Mouse (Mus musculus) bone marrow macrophage, adult 2 months (primary cell): ENCODE measurements around the gene Crebzf. TPM values are rescaled to one million over a fixed set of nuclear protein-coding genes. Genes with fewer than 3 reads are reported as not detected.

ENCODE experiments used
- H3K27ac ChIP-seq: 2 replicates; pipeline ENCODE4 v1.5.1; 2012; ENCODE audit warnings: low read depth, low read length; ENCODE audit not compliant: insufficient read depth
- H3K4me1 ChIP-seq: 2 replicates; pipeline ENCODE4 v1.6.1; 2012; ENCODE audit warnings: low read length; ENCODE audit not compliant: control insufficient read depth, insufficient read depth
- H3K4me3 ChIP-seq: 2 replicates; pipeline ENCODE4 v1.5.1; 2012; ENCODE audit warnings: mild to moderate bottlenecking, low read length, moderate library complexity; ENCODE audit not compliant: insufficient read depth
- CTCF ChIP-seq: IDR thresholded peaks from 2 replicates; pipeline ENCODE4 v1.5.1; 2012; ENCODE audit warnings: low read depth, mild to moderate bottlenecking, low read length, moderate library complexity
- POLR2A ChIP-seq: IDR thresholded peaks from 2 replicates; pipeline ENCODE4 v1.6.1; 2012; ENCODE audit warnings: mild to moderate bottlenecking, low read depth, low read length, borderline replicate concordance
- polyA plus RNA-seq: library from polyadenylated mRNA; stranded (reverse); fragments of >200 nt; gene quantifications from 2 replicates; pipeline ENCODE4 v1.2.4, GENCODE M21; 2012; ENCODE audit not compliant: missing spikeins, insufficient read depth, insufficient read length

The Crebzf gene
- polyA plus RNA-seq: 49.0 and 54.4 TPM in 2 replicates

GRCm38 (mm10) chr7:90442518-90443080 lies at the start of gene Crebzf:
Gene Crebzf (plus strand): TSS chr7:90442729.
- no peak; the same call in 1 of the 2 replicates for TF ChIP-seq POLR2A
- no peak for TF ChIP-seq CTCF
- peak within 1 kb of the TSS; percentile 87 for H3K27ac ChIP-seq
- peak within 1 kb of the TSS; percentile 96 for H3K4me3 ChIP-seq
- 0 out of 2 replicates have a peak, but pooled peaks cover 2% of the 10 kb centered on the region for H3K4me1 ChIP-seq

DNA sequence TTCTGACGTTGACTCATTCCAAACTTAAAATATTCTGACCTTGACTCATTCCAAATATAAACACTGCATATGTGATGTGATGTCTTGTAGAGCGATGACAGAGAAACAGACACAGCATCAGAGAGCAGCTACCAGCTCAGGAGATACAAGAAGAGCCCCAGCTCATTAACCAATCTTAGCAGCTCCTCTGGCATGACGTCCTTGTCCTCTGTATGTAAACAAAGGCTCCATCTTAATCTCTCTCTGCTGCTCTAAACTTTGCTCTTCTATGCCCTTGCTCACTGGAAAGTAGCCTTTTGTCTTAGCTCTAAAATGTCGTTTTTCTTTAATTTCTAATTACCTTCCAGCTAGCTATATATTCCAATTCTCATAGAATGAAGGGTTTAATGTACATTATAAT lies 47.5 kb upstream of the Crebzf start:
- Histone ChIP-seq H3K27ac (no peak overlapping the region), H3K4me3 (no peak overlapping the region), H3K4me1 (no peaks in the 10 kb centered on the region)
- TF ChIP-seq POLR2A (no peak), CTCF (no peak)

DNA sequence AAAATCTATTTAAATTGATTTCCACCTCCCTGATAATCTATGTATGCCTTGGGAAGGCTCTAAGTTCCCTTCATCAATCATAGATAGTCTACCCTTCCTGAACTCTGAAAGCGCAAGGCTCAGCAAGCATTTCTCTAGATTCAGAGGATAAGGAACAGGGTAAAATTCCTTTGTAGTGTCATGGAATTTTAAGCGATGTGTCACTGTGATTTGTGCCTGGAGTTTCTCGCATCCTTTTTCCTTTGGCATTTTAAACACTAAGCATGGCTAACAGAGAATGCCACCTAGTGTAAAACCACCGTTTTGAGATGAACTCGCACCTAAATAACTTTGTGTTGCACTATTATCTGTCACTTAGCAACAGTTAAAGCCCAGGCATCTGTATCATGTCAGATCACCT lies 46.6 kb upstream of the Crebzf start:
- TF ChIP-seq CTCF: no peak
- no peak for TF ChIP-seq POLR2A
- H3K4me1 ChIP-seq: no peaks in the 10 kb centered on the region
- H3K4me3 ChIP-seq: no peak overlapping the region
- no peak overlapping the region for H3K27ac ChIP-seq

- no peak overlapping the region for H3K27ac ChIP-seq
- no peak overlapping the region for H3K4me3 ChIP-seq
- no peaks in the 10 kb centered on the region for H3K4me1 ChIP-seq
- TF ChIP-seq POLR2A: no peak
- no peak for TF ChIP-seq CTCF
These were observed 32.6 kb upstream of the Crebzf start for GRCm38 (mm10) chr7:90409934-90410333.

GRCm38 (mm10) chr7:90426020-90427001 lies 16.2 kb upstream of the Crebzf start, which contains the start of gene Ccdc89:
Gene Ccdc89 (plus strand): TSS chr7:90426577.
- H3K4me3 ChIP-seq: peak within 1 kb of the TSS; percentile 25
- TF ChIP-seq POLR2A: no peak
- no peak for TF ChIP-seq CTCF
- no peak within 1 kb of the TSS for H3K27ac ChIP-seq
- no peaks in the 10 kb centered on the region for H3K4me1 ChIP-seq

DNA sequence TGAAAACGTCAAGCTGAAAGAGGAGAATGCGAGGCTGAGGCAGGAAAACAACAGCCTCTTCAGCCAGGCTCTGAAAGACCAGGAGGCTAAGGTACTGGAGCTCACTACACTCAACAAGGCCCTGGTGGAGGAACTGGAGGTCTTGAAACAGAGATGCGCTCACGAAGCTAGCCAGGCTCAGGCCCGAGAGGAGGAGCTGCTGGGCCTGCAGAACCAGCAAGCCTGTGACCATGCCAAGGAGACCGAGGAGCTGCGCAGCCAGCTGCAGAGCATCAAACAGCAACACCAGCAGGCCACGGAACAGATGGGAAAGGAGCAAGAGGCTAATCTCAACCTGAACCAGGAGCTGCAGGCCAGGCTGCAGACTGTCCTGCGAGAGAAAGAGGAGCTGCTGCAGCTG lies 15.5 kb upstream of the Crebzf start:
- Histone ChIP-seq H3K27ac (no peak overlapping the region), H3K4me3 (no peak overlapping the region), H3K4me1 (no peaks in the 10 kb centered on the region)
- no peak for TF ChIP-seq POLR2A
- TF ChIP-seq CTCF: no peak

DNA sequence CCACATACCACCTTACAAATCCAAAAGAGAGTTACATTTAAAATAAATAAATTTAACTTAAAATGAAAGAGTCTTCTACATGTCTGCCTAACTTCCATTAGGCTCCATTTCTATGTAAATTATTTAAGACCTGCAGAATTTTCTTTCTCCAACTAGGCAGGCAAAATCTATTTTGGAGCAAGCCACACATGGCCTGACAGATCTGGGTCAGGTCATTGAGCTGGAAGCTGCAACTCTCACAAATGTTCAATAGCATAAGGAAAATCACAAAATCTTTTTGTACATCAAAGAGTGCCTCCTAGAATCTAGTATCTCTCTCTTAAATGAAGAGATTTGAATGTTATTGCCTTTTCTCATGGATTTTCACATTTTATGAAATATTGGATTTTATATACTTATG lies 10.3 kb upstream of the Crebzf start:
- Histone ChIP-seq H3K27ac (no peak overlapping the region), H3K4me1 (no peaks in the 10 kb centered on the region), H3K4me3 (no peak overlapping the region)
- TF ChIP-seq POLR2A (no peak), CTCF (no peak)

- no peak for TF ChIP-seq POLR2A
- TF ChIP-seq CTCF: no peak
- Histone ChIP-seq H3K4me3 (no peak overlapping the region), H3K27ac (no peak overlapping the region), H3K4me1 (no peaks in the 10 kb centered on the region)
These were observed 2.5 kb upstream of the Crebzf start for GRCm38 (mm10) chr7:90440044-90440443.

DNA sequence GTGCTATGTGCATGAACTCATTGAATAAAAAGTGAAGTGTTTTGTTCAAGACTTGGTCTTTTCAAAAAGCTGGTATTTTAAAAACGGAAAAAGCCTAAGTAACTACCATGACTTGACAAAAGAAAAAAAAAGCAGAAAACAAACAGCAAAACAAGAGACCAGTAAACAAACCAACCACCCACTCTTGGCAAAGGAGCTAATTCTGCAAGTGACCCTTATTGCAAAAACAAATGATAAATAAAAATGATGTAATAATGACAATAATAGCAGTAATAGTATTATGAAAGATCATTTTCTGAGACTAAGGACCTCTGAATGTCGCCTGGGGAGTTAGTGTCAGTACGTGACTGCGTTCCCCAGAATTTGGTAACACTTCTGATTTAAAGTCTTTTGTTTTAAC lies 459 bp upstream of the Crebzf start:
- H3K4me1 ChIP-seq: 0 out of 2 replicates have a peak, but pooled peaks cover under 1% of the 10 kb centered on the region
- H3K27ac ChIP-seq: peak overlapping the region; percentile 28; the same call in 1 of the 2 replicates
- H3K4me3 ChIP-seq: peak overlapping the region; percentile 96
- no peak for TF ChIP-seq CTCF
- TF ChIP-seq POLR2A: no peak
